Mouse (Mus musculus): ENCODE measurements around the gene 1520401A03Rik. TPM values are rescaled to one million over a fixed set of nuclear protein-coding genes. Genes with fewer than 3 reads are reported as not detected.
A peak's percentile ranks its signal among the peaks of the same experiment; 100 is the strongest.

Gene 1520401A03Rik
- polyA plus RNA-seq, 1 experiment from 2014 or later: 0.06 TPM

DNA sequence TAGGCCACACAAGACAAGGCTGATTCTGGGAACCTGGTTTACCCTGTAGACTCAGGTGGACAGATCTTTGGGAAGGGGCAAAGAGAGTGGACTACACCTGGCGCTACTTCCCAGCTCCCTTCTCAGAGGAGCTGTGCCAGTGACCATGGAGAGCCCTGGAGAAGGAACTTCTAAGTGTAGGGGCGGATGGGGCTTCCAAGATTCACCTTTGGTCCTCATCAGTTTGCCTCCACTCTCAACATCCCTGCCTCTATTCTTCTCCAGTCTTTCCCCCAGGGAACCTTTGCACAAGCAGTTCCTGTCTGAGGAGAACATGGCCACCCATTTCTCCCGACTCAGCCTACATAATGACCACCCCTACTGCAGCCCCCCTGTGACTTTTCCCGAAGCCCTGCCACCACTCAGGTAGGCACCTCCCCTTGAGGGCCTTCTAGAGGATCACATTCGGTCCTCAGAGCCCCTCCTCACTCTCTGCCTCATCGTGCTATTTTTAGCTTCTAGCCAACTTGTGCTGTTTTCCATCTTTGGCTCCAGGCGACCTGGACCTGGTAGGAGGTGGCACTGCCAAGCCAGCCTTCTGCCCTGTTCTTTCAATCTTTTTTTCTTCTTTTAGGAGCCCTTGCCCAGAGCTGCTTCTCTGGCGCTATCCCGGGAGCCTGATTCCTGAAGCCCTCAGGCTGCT lies 48.2 kb downstream of the 1520401A03Rik start:
- Histone ChIP-seq H3K9me3 (no peaks in the 10 kb centered on the region), H3K4me2 (peak overlapping the region; percentile 60), H3K27me3 (replicated peaks) (peaks cover 44% of the 10 kb centered on the region), H3K4me3 (peak overlapping the region; percentile 54), H3K4me1 (peaks cover 43% of the 10 kb centered on the region), H3K9ac (peak overlapping the region; percentile 55), H3K36me3 (replicated peaks) (0 out of 2 replicates have a peak, but pooled peaks cover 5% of the 10 kb centered on the region), H3K27ac (peak overlapping the region; percentile 76; the same call in 1 of the 2 replicates)
- ATAC-seq (replicated peaks): no peak
- WGBS: 50% methylated on average over 9 of the region's 9 CpGs

DNA sequence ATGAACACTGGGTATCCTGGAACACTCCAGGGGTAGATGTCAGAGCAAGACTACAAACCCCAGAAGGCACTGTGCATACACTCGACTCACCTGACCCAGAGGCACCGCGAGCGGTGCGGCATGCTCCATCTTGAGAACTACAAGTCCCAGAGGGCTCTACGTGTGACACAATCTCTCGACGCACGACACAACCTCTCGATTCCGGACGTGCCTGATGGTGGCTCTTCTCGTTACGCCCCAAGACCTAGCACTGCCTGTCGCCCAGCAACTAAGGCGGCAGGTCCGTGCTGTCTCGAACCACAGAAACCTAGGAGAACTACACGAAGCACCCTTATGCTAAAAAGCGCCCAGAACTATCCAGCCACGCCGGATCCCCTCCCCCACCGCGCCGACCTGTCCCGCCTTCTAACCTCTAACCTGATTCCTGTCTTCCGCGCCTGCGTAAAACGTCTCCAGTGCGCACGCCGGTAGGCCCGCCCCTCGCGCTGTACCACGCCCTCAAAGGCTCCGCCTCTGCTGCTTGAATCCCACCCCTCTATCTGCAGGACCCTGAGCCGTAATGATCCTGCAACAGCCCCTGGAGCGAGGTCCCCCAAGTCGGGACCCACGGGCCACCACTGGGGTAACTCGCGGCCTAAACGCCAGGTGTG lies 49.0 kb downstream of the 1520401A03Rik start, which contains the start of the genes Hcfc1r1 and Thoc6:
Hcfc1r1 (plus strand) TSS at position 173 of the 650 bp plus-strand sequence.
Thoc6 (minus strand) TSS at position 459 of the 650 bp plus-strand sequence.
- Histone ChIP-seq H3K9ac (peak within 1 kb of the TSS; percentile 55), H3K36me3 (replicated peaks) (peaks cover 9% of the 10 kb centered on the region), H3K27ac (peak within 1 kb of the TSS; percentile 76), H3K4me3 (peak within 1 kb of the TSS; percentile 54), H3K4me2 (peak within 1 kb of the TSS; percentile 60), H3K27me3 (replicated peaks) (peaks cover 35% of the 10 kb centered on the region), H3K9me3 (no peaks in the 10 kb centered on the region), H3K4me1 (peaks cover 40% of the 10 kb centered on the region)
- peak; percentile 96 for ATAC-seq (replicated peaks)
- under 1% methylated on average over 45 of the region's 45 CpGs for WGBS

DNA sequence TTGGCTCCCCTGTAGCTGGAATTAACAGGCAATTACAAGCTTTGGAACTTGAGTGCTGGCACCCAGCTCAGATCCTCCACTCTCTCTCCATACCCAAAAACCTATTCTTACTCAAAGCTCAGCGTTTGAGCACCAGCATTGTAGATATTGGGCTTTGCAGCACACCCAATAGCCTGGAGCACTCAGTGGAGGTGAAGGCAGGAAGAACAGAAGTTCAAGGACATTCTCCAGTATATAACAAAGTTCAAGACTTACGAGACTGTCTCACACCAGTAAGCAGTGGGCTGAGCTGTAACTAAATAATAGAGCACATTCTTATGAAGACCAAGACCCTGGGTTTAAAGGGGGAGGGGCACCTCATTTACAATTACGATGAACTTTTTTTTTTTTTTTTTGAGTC lies 49.8 kb downstream of the 1520401A03Rik start:
- Histone ChIP-seq H3K4me1 (peaks cover 40% of the 10 kb centered on the region), H3K36me3 (replicated peaks) (peaks cover 10% of the 10 kb centered on the region), H3K4me3 (peak overlapping the region; percentile 54), H3K27ac (no peak overlapping the region), H3K9ac (peak overlapping the region; percentile 0; the same call in 1 of the 2 replicates), H3K9me3 (no peaks in the 10 kb centered on the region), H3K27me3 (replicated peaks) (peaks cover 28% of the 10 kb centered on the region), H3K4me2 (peak overlapping the region; percentile 60)
- 71% methylated on average over 3 of the region's 3 CpGs for WGBS
- ATAC-seq (replicated peaks): 0 out of 2 replicates have a peak, but pooled peaks have one; percentile 0

DNA sequence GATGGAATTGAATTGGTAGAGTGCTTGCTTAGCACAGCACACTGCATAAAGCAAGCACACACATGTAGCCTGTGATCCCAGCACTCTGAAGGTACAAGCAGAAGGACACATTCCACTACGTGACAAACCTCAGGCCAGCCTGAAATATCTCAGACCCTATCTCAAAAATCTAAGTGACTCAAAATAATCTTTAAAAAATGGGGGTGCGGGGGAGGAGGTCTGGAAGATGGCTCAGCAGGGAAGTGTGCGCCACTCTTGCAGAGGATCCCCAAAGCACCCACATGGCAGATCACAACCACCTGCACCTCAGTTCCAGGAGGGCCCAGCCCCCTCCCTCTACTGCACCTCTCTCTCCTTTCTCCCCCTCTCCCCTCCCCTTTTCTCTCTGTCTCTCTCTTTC lies 51.1 kb downstream of the 1520401A03Rik start:
- no peak overlapping the region for H3K27ac ChIP-seq

DNA sequence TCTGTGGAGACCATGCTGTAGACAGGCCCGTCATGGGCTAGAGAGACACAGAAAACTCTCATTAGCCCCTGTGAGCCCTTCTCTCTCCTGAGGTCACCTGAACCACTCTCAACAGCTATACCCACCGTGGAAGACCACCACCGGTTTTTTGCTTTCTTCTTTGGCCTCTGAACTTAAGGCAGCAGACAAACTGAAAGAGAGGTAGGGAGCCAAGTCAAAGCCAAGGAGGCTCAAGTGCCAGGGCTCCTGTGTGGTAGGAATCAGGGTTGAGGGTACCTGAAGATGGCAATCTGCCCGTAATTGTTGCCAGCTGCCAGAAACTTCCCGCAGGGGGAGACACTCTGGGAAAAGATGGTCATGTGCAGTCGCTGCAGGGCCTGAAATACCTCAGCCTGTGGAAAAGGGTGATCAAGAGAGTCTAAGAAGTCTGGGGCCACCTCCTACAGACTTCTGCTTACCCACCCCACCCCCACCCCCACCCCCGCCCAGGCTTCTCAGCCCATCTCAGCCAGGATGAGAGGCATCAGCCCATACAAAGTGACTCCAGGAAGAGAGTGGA lies 52.0 kb downstream of the 1520401A03Rik start:
- Histone ChIP-seq H3K36me3 (replicated peaks) (peaks cover 10% of the 10 kb centered on the region), H3K27ac (no peak overlapping the region), H3K9ac (no peak overlapping the region), H3K4me1 (peaks cover 18% of the 10 kb centered on the region), H3K4me3 (no peak overlapping the region), H3K27me3 (replicated peaks) (peaks cover 12% of the 10 kb centered on the region), H3K4me2 (no peak overlapping the region), H3K9me3 (no peaks in the 10 kb centered on the region)
- 84% methylated on average over 7 of the region's 7 CpGs for WGBS
- ATAC-seq (replicated peaks): no peak

More for the DNA sequence above, 51.1 kb downstream of the 1520401A03Rik start:
- H3K4me1 ChIP-seq: peaks cover 27% of the 10 kb centered on the region
- H3K36me3 ChIP-seq (replicated peaks): peaks cover 10% of the 10 kb centered on the region
- no peak overlapping the region for H3K4me3 ChIP-seq
- H3K9me3 ChIP-seq: no peaks in the 10 kb centered on the region
- H3K4me2 ChIP-seq: no peak overlapping the region
- WGBS: 97% methylated on average over 3 of the region's 3 CpGs
- no peak overlapping the region for H3K9ac ChIP-seq
- H3K27me3 ChIP-seq (replicated peaks): peaks cover 21% of the 10 kb centered on the region
- no peak for ATAC-seq (replicated peaks)

DNA sequence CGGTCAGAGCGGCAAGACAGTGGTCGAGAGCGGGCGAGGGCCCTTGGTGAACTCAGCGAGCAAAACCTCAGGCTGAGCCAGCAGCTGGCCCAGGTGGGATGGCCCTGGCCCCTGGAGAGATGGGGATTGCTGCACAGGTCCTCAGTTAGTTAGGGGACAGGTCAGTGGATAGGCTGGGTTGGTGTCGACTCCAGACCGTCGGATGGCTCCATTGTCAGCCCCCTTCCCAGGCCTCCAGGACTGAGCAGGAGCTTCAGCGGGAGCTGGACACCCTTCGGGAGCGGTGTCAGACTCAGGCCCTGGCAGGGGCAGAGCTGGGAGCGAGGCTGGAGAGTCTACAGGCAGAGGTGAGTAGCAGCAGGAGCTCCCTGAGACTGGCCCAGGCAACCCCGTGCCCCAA lies 57.1 kb downstream of the 1520401A03Rik start:
- Histone ChIP-seq H3K27me3 (replicated peaks) (peaks cover 26% of the 10 kb centered on the region), H3K9me3 (no peaks in the 10 kb centered on the region), H3K27ac (no peak overlapping the region), H3K9ac (no peak overlapping the region), H3K36me3 (replicated peaks) (peaks cover 10% of the 10 kb centered on the region), H3K4me3 (no peak overlapping the region), H3K4me2 (no peak overlapping the region), H3K4me1 (no peaks in the 10 kb centered on the region)
- 83% methylated on average over 14 of the region's 14 CpGs for WGBS
- no peak for ATAC-seq (replicated peaks)

DNA sequence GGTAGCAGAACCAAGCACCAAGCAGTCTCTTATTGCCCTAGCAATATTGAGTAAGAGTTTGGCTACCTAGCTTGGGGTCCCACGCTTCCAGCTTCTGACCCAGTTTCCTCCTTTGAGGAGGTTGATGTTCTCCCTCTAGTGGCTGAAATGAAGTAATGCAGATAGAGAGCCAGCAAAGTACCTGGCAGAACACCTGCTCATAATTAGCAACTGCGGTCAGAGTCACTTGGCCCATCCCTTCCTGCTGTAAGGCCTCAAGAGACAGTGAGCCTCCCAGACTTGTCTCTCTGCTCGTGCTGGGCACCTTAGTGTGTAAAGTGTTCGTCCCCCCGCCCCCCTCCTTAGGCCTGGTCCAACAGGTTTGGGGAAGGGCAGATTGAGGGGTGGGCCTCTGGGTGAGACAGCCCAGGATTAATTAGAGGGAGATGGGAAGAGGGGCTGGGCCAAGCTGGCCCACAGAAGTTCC lies 58.0 kb downstream of the 1520401A03Rik start:
- Histone ChIP-seq H3K9ac (no peak overlapping the region), H3K27me3 (replicated peaks) (peaks cover 35% of the 10 kb centered on the region), H3K36me3 (replicated peaks) (peaks cover 5% of the 10 kb centered on the region), H3K27ac (no peak overlapping the region), H3K4me1 (no peaks in the 10 kb centered on the region), H3K4me3 (no peak overlapping the region), H3K4me2 (no peak overlapping the region), H3K9me3 (no peaks in the 10 kb centered on the region)
- peak; percentile 47; the same call in 1 of the 2 replicates for ATAC-seq (replicated peaks)
- WGBS: 17% methylated on average over 5 of the region's 5 CpGs

DNA sequence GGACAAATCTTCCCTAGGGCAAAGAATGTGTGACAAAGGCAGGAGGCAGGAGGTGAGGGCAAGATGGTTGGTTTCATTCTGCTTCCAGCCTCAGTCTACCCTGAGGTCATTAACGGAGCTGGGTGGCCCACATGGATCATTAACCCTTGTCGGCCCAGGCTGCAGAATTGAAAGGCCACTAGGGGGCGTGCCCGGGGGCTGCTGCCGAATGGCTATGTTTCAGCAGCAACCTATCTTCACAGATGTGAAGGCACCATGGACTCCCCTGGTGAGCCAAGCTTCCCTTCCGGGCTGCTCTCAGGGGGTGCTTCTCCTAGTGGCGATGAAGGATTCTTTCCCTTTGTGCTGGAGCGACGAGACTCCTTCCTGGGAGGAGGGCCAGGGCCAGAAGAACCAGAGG lies 61.1 kb downstream of the 1520401A03Rik start:
- H3K9me3 ChIP-seq: no peaks in the 10 kb centered on the region
- no peak overlapping the region for H3K4me2 ChIP-seq
- H3K27me3 ChIP-seq (replicated peaks): peaks cover 42% of the 10 kb centered on the region
- no peaks in the 10 kb centered on the region for H3K36me3 ChIP-seq (replicated peaks)
- no peak for ATAC-seq (replicated peaks)
- no peaks in the 10 kb centered on the region for H3K4me1 ChIP-seq
- no peak overlapping the region for H3K9ac ChIP-seq
- no peak overlapping the region for H3K4me3 ChIP-seq
- 4% methylated on average over 9 of the region's 9 CpGs for WGBS
- H3K27ac ChIP-seq: no peak overlapping the region

DNA sequence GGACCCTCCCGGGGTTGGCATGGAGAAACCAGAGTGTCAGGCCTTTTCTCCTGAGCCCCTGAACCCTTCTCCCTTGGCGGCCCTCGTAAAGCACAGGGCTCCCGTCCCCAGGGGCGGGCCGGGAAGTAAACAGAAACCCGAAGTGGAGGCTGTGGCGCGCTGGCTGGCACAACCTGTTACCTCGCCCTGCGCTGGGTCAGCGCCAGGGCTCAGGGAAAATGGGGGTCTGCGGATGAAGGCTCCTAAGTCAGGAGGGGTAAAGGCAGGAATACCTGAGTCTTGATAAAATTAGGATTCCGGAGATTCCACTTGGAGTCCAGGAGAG lies 61.7 kb downstream of the 1520401A03Rik start:
- Histone ChIP-seq H3K36me3 (replicated peaks) (no peaks in the 10 kb centered on the region), H3K4me2 (peak overlapping the region; percentile 14; the same call in 1 of the 2 replicates), H3K27me3 (replicated peaks) (peaks cover 42% of the 10 kb centered on the region), H3K27ac (no peak overlapping the region), H3K4me3 (no peak overlapping the region), H3K9ac (no peak overlapping the region), H3K4me1 (no peaks in the 10 kb centered on the region), H3K9me3 (no peaks in the 10 kb centered on the region)
- WGBS: 3% methylated on average over 14 of the region's 14 CpGs
- ATAC-seq (replicated peaks): no peak

DNA sequence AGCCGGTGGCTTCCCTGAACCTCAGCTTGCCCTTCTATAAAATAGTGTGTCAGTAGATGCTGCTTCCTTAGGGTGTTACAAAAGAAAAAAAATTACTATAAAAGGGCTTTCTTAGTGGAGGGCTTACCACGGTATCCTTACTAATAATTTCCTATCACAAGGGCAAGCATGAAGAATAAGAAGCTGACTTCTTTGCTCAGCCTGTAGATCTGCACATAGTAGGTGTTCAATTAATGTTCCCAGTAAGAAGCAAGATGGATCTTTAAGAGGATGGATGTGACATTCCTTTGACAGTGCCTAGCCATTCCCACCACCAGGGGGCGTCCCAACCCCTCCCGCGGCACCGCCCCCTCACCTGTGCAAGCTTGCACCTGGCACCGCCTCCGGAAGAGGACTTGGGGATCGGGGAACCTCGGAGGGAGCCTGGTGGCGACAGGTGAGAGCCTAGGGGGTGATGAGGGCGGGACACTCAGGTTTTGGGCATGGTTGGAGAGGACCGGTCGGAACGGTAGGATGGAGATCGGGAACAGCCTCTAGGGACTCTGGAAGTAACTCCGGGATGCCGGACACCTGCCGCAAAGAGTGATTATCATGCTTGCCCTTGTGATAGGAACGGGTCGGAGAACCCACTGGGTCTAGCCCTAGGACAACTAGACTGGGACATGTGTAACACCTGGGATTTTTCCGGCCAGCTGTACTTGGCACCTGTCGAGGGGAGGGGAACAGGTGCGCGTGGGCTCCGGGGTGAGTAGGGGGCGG lies 62.3 kb downstream of the 1520401A03Rik start, which contains the start of gene Bicdl2:
Bicdl2 (plus strand) TSS at position 390 of the 759 bp plus-strand sequence.
- H3K27me3 ChIP-seq (replicated peaks): peaks cover 42% of the 10 kb centered on the region
- H3K27ac ChIP-seq: no peak within 1 kb of the TSS
- no peak within 1 kb of the TSS for H3K4me3 ChIP-seq
- WGBS: 7% methylated on average over 27 of the region's 27 CpGs
- ATAC-seq (replicated peaks): no peak
- no peak within 1 kb of the TSS for H3K9ac ChIP-seq
- H3K36me3 ChIP-seq (replicated peaks): no peaks in the 10 kb centered on the region
- H3K9me3 ChIP-seq: no peaks in the 10 kb centered on the region
- peak within 1 kb of the TSS; percentile 14 for H3K4me2 ChIP-seq
- H3K4me1 ChIP-seq: no peaks in the 10 kb centered on the region

DNA sequence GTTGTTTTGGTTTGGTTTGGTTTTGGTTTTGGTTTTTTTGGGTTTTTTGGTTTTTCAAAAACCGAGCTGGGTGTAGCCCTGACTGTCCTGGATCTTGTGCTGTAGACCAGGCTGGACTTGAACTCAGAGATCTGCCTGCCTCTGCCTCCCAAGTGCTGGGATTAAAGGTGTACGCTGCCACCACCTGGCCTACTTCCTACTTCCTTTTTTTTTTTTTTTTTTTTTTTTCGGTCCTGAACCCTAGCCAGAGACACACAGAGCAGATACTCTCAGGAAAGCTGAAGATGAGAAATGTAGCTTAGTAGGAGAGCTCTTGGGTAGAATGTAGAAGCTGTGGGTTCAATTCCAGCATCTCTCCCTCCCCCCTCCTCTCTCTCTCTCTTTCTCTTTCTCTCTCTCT lies 64.1 kb downstream of the 1520401A03Rik start:
- no peak for ATAC-seq (replicated peaks)
- Histone ChIP-seq H3K27me3 (replicated peaks) (peaks cover 39% of the 10 kb centered on the region), H3K4me1 (no peaks in the 10 kb centered on the region), H3K9me3 (no peaks in the 10 kb centered on the region), H3K27ac (no peak overlapping the region), H3K9ac (no peak overlapping the region), H3K4me2 (no peak overlapping the region), H3K36me3 (replicated peaks) (no peaks in the 10 kb centered on the region), H3K4me3 (no peak overlapping the region)
- 78% methylated on average over 3 of the region's 3 CpGs for WGBS
